Mouse (Mus musculus) stomach, embryonic 16.5 days (tissue): ENCODE results near the gene Cbwd1. TPM values are rescaled to one million over a fixed set of nuclear protein-coding genes. Genes with fewer than 3 reads are reported as not detected.

ENCODE experiments used
- ATAC-seq: fragments of 200-750 bp; cut with Nextera tagmentation; 2 replicates; pipeline ENCODE4 v1.8.0; 2017; ENCODE audit warnings: moderate number of reproducible peaks, moderate TSS enrichment; ENCODE audit not compliant: insufficient read depth, low FRiP score
- H3K27ac ChIP-seq: fragments of 300-500 bp; sonication (generic); 2 replicates; pipeline ENCODE4 v1.5.1; 2014; ENCODE audit warnings: low read length
- H3K27me3 ChIP-seq: fragments of 300-500 bp; sonication (generic); 2 replicates; pipeline ENCODE4 v1.6.1; 2014; ENCODE audit warnings: low read length, control low read depth, mixed read lengths; ENCODE audit not compliant: control insufficient read depth, insufficient read depth
- H3K36me3 ChIP-seq: fragments of 300-500 bp; sonication (generic); 2 replicates; pipeline ENCODE4 v1.6.1; 2014; ENCODE audit warnings: low read length; ENCODE audit not compliant: control insufficient read depth, insufficient read depth
- H3K4me1 ChIP-seq: fragments of 300-500 bp; sonication (generic); 2 replicates; pipeline ENCODE4 v1.6.1; 2014; ENCODE audit warnings: low read length, control low read depth, mixed read lengths; ENCODE audit not compliant: control insufficient read depth, insufficient read depth
- H3K4me2 ChIP-seq: fragments of 300-500 bp; sonication (generic); 2 replicates; pipeline ENCODE4 v1.6.1; 2014; ENCODE audit warnings: low read depth, low read length, mixed read lengths
- H3K4me3 ChIP-seq: fragments of 300-500 bp; sonication (generic); replicated peaks from 2 replicates; pipeline ENCODE4 v1.5.1; 2014; ENCODE audit warnings: mild to moderate bottlenecking, low read length
- H3K9ac ChIP-seq: fragments of 300-500 bp; sonication (generic); 2 replicates; pipeline ENCODE4 v1.6.1; 2014; ENCODE audit warnings: low read length
- H3K9me3 ChIP-seq: fragments of 300-500 bp; sonication (generic); replicated peaks from 2 replicates; pipeline ENCODE4 v1.6.1; 2016; ENCODE audit warnings: low read length, control low read depth; ENCODE audit not compliant: control insufficient read depth
- WGBS: fragments of 180-500 bp; shearing (Covaris S2); extraction: QIAGEN DNeasy Blood & Tissue Kit; methylation state at CpG from one replicate; pipeline ENCODE4 v1.1.7; 2014; 5-methylcytosine and 5-hydroxymethylcytosine counted together
- polyA plus RNA-seq: library from polyadenylated mRNA; unstranded; fragments of >200 nt; fragmentation: Nextera tagmentation; extraction: Ambion mirVana; gene quantifications from 2 replicates; pipeline ENCODE4 v1.2.1, GENCODE M21; 2015

The Cbwd1 gene
- polyA plus RNA-seq, 1 experiment from 2014 or later: 20.6 TPM

- WGBS: 4% methylated on average over 2 of the region's 2 CpGs
- ATAC-seq: no peak
- peaks cover 55% of the 10 kb centered on the region for H3K27me3 ChIP-seq
- peaks cover 10% of the 10 kb centered on the region for H3K4me1 ChIP-seq
- H3K36me3 ChIP-seq: no peaks in the 10 kb centered on the region
- H3K4me2 ChIP-seq: no peak overlapping the region
- no peak overlapping the region for H3K27ac ChIP-seq
- H3K9ac ChIP-seq: no peak overlapping the region
- H3K4me3 ChIP-seq: no peak overlapping the region
- H3K9me3 ChIP-seq: no peaks in the 10 kb centered on the region
Observed at GRCm38 (mm10) chr19:24902256-24902655, 59.2 kb downstream of the Cbwd1 start.

- Histone ChIP-seq H3K4me2 (no peak overlapping the region), H3K9me3 (no peaks in the 10 kb centered on the region), H3K36me3 (no peaks in the 10 kb centered on the region), H3K27ac (no peak overlapping the region), H3K4me3 (no peak overlapping the region), H3K27me3 (peaks cover 61% of the 10 kb centered on the region), H3K4me1 (peaks cover 10% of the 10 kb centered on the region), H3K9ac (no peak overlapping the region)
- 12% methylated on average over 3 of the region's 3 CpGs for whole genome bisulfite sequencing
- no peak for ATAC-seq
Observed at GRCm38 (mm10) chr19:24901666-24902065, 59.7 kb downstream of the Cbwd1 start.

GRCm38 (mm10) chr19:24900581-24901220 lies 60.7 kb downstream of the Cbwd1 start, which contains the start of gene Foxd4:
Gene Foxd4 (minus strand): TSS chr19:24901197.
- no peak within 1 kb of the TSS for H3K27ac ChIP-seq
- no peaks in the 10 kb centered on the region for H3K36me3 ChIP-seq
- no peak within 1 kb of the TSS for H3K9ac ChIP-seq
- H3K4me3 ChIP-seq: peak within 1 kb of the TSS; percentile 36
- peak within 1 kb of the TSS; percentile 52 for H3K4me2 ChIP-seq
- peaks cover 10% of the 10 kb centered on the region for H3K4me1 ChIP-seq
- H3K9me3 ChIP-seq: no peaks in the 10 kb centered on the region
- no peak for ATAC-seq
- WGBS: 1% methylated on average over 27 of the region's 27 CpGs
- peaks cover 66% of the 10 kb centered on the region for H3K27me3 ChIP-seq

- peak overlapping the region; percentile 36 for H3K4me3 ChIP-seq
- H3K9me3 ChIP-seq: no peaks in the 10 kb centered on the region
- H3K4me2 ChIP-seq: peak overlapping the region; percentile 52
- no peak overlapping the region for H3K27ac ChIP-seq
- no peak overlapping the region for H3K9ac ChIP-seq
- H3K4me1 ChIP-seq: peaks cover 10% of the 10 kb centered on the region
- H3K27me3 ChIP-seq: peaks cover 74% of the 10 kb centered on the region
- 0 out of 2 replicates have a peak, but pooled peaks have one; percentile 25 for ATAC-seq
- H3K36me3 ChIP-seq: no peaks in the 10 kb centered on the region
- under 1% methylated on average over 84 of the region's 84 CpGs for WGBS
Observed at GRCm38 (mm10) chr19:24899578-24900544, 61.5 kb downstream of the Cbwd1 start.

DNA sequence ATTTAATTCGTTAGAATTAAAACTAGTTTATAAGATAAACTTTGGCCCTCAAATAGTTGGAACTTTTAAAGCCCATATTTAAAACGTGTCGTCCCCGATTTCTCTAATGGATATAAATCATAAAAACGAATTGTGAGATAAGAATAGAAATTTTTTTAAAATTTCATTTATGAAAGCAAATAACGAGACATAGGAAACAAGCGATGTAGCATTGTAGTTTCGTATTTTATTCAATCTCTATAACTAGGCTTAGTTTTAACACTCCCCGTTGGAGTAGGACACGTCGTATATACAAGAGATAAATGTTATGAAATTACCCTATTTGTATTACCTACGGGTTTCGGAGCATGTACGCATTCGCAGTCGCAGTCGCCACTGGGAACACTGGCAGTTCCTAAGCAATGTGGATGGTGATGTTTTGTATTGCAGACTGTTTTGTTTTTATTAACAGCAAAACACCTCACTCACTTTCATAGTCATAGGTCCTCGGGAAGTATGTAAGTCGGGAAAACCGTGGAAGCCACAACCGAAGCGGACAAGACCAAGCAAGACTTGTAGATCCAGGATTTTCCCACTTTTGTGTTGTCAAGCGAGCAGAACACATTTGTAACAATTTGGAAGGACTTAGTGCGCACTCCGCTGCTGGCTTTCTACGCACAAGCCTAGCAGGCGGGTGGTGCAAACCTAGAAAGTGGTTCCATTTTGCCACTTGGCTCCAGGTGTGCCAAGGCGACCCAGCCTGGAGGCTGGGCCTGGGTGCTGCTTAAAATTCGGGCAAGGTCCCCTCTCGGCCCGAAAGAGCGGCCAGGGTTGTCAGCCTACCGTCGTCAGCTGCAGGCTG lies 62.5 kb downstream of the Cbwd1 start:
- Histone ChIP-seq H3K9ac (no peak overlapping the region), H3K9me3 (no peaks in the 10 kb centered on the region), H3K36me3 (no peaks in the 10 kb centered on the region), H3K27ac (no peak overlapping the region), H3K4me1 (peaks cover 10% of the 10 kb centered on the region), H3K4me2 (no peak overlapping the region; the same call in 1 of the 2 replicates), H3K4me3 (no peak overlapping the region), H3K27me3 (peaks cover 70% of the 10 kb centered on the region)
- WGBS: 4% methylated on average over 34 of the region's 34 CpGs
- ATAC-seq: no peak

DNA sequence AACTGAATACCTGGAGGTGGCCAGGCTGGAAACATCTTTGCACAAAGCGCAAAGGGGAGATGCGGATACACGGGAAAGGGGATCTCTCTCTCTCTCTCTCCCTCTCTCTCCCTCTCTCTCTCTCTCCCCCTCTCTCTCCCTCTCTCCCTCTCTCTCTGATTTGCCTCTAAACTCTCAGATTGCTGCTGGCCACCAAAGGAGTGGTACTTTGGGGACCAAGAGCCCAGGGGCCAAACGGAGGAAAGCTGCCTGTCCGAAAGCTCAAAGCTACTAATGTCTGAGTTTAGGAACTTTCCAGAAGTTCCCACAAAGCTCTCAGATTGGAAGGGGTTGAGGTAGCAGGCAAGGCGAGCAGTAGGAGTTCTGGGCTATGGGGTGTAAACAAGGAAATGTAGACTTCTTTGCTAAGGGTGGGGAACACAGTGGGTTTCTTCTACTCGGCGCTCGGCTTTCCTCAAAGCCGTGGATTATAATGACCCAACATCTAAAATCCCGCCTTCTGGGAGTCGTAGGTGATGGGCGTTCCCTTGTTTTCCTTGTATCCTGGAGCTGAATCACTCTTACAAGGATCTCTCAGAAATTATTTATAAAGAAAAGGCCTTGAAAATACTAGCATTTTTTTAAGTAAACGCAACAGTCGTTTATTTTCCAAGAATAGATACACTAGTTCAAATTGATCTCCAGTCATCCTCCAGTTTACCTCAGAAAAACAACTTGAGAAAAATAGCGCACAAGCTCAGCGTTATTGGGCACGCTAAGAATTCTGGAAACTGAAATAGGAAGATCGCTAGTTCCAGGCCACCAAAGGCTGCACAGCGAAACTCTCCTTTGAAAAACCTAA lies 63.3 kb downstream of the Cbwd1 start:
- Histone ChIP-seq H3K4me1 (peaks cover 10% of the 10 kb centered on the region), H3K4me2 (no peak overlapping the region), H3K9ac (no peak overlapping the region), H3K9me3 (no peaks in the 10 kb centered on the region), H3K27ac (no peak overlapping the region), H3K27me3 (peaks cover 65% of the 10 kb centered on the region), H3K36me3 (no peaks in the 10 kb centered on the region), H3K4me3 (no peak overlapping the region)
- no peak for ATAC-seq
- WGBS: 3% methylated on average over 20 of the region's 20 CpGs

DNA sequence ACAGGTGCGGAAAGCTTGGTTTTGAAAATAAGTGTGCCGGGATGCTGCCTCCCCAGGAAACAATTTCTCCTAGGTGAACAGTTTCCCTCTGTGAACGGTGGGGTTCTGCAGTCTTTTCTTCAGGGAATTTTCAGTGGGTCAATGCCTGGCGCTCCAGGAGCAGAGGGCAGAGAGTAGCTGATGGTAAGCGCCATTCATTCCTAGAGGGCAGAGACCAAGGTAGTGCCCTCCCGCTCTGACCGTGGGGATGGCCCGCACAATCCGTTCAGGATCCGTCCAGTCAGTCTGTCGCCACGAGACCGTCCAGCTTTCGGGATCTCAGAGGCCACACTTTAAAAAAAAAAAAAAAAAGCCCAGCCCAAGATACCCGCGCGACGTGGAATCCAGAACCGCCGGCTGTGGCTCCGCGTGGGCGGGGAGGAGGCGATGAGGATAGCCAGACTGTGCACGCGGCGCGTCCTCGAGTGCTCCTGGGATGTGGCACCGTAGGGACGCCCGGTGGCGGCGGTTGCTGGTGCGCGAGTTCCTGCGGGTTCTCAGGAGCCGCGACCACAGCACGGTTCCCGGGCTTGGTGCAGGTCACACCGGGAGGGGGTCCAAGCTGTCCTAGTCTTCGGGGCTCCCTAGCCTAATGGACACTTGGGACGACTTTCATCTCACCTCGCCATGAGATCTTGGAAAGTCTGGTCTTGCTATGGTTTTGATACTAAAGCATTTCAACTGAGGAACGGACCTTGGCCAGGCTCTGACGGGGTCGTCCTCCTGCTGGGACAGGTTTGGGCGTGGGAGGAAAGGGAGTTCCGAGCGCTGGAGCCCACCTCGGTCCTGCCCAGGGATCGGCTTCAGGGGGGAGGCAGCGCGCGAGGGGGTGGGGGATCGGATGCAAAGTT lies 64.2 kb downstream of the Cbwd1 start:
- Histone ChIP-seq H3K27ac (no peak overlapping the region), H3K4me1 (peaks cover 10% of the 10 kb centered on the region), H3K27me3 (peaks cover 61% of the 10 kb centered on the region), H3K36me3 (no peaks in the 10 kb centered on the region), H3K9ac (no peak overlapping the region), H3K4me2 (peak overlapping the region; percentile 44), H3K4me3 (peak overlapping the region; percentile 24), H3K9me3 (no peaks in the 10 kb centered on the region)
- WGBS: 3% methylated on average over 57 of the region's 57 CpGs
- no peak for ATAC-seq
